Mouse (Mus musculus) left cerebral cortex, postnatal 36 days (tissue): ENCODE data around the gene Mcm8. TPM values are rescaled to one million over a fixed set of nuclear protein-coding genes. Genes with fewer than 3 reads are reported as not detected.

ENCODE experiments used
- DNase-seq, 2 experiments: peaks; one replicate each; pipeline ENCODE4 v3.0.0; 2021 to 2022; ENCODE audit warnings: low spot score in 2 of 2, mixed read lengths in 1 of 2
- intact Hi-C: fragments of 180-260 bp; cut with DNase I; formaldehyde crosslinking; loops from one replicate; pipeline ENCODE4 v1.15.1; 2025
- total RNA-seq, 2 experiments: library from RNA; stranded (reverse); gene quantifications; 2 replicates each; pipeline ENCODE4 v1.2.3; 2021

Mcm8 gene
- total RNA-seq, 2 experiments from 2014 or later, result 4.7 to 5.2 TPM

- no peak for DNase-seq
- intact Hi-C loops, result no loop called here
Measured at GRCm38 (mm10) chr2:132867521-132867920, 51.6 kb downstream of the Mcm8 start.

GRCm38 (mm10) chr2:132869682-132870081, 53.7 kb downstream of the Mcm8 start:
- DNase-seq, result no peak
- intact Hi-C loops, result no loop called here

- intact Hi-C loops, result no loop called here
Measured at GRCm38 (mm10) chr2:132870286-132870685, 54.3 kb downstream of the Mcm8 start.

GRCm38 (mm10) chr2:132871663-132872062, 55.7 kb downstream of the Mcm8 start:
- intact Hi-C loops, result no loop called here
- no peak for DNase-seq

More at GRCm38 (mm10) chr2:132870286-132870685, 54.3 kb downstream of the Mcm8 start:
- DNase-seq, result no peak

- intact Hi-C loops, result no loop called here
- DNase-seq, result no peak
Measured at GRCm38 (mm10) chr2:132873657-132874326, 57.9 kb downstream of the Mcm8 start.

GRCm38 (mm10) chr2:132876991-132877390, 61.0 kb downstream of the Mcm8 start:
- DNase-seq, result no peak
- intact Hi-C loops, result no loop called here

GRCm38 (mm10) chr2:132879261-132880044, 63.5 kb downstream of the Mcm8 start:
- peak in 1 of 2 experiments; percentile 19 for DNase-seq
- intact Hi-C loops, result no loop called here

- intact Hi-C loops, result no loop called here
Measured at GRCm38 (mm10) chr2:132880844-132881645, 65.1 kb downstream of the Mcm8 start, which contains the start of gene Lrrn4. Lrrn4 (minus strand) TSS chr2:132880891.

GRCm38 (mm10) chr2:132884303-132884967, 68.5 kb downstream of the Mcm8 start:
- intact Hi-C loops, result no loop called here
- no peak for DNase-seq

More at GRCm38 (mm10) chr2:132880844-132881645, 65.1 kb downstream of the Mcm8 start, which contains the start of gene Lrrn4:
- no peak for DNase-seq

- intact Hi-C loops, result no loop called here
- DNase-seq, result no peak
Measured at GRCm38 (mm10) chr2:132885312-132885711, 69.4 kb downstream of the Mcm8 start.

Other genes with a start within 250 kb of the Mcm8 start
- gene Gpcpd1, start 228.4 kb upstream of the Mcm8 start, total RNA-seq, result 10 to 100 TPM; 92.9 to 94.2 TPM
- 10 to 100 TPM; 10.2 to 10.9 TPM for gene Shld1, start 129.2 kb upstream of the Mcm8 start, total RNA-seq
- gene Chgb, start 34.9 kb upstream of the Mcm8 start, total RNA-seq, result 100 to 1,000 TPM; 267 to 280 TPM
- gene Trmt6, start 86 bp upstream of the Mcm8 start, total RNA-seq, result 10 to 100 TPM; 27.1 to 31.8 TPM
- 10 to 100 TPM; 27.5 to 30.3 TPM for gene Crls1, start 30.5 kb downstream of the Mcm8 start, total RNA-seq
- under 1 TPM; 0.18 to 0.20 TPM for gene Lrrn4, start 64.8 kb downstream of the Mcm8 start, total RNA-seq
- gene Fermt1, start 129.8 kb downstream of the Mcm8 start, total RNA-seq, result 1 to 10 TPM in 1 of 2 experiments, under 1 TPM in 1; 0.84 to 1.7 TPM